Mouse (Mus musculus) gastrocnemius, postnatal 36 days (tissue): ENCODE measurements around the gene Dnah2. TPM values are rescaled to one million over a fixed set of nuclear protein-coding genes. Genes with fewer than 3 reads are reported as not detected.

Experiments
- DNase-seq, 2 experiments: peaks; one replicate each; pipeline ENCODE4 v3.0.0; 2022
- intact Hi-C: fragments of 180-260 bp; cut with DNase I; formaldehyde crosslinking; loops from one replicate; pipeline ENCODE4 v1.15.1; 2025
- long read RNA-seq, 2 experiments: library from polyadenylated mRNA; stranded (forward); transcript quantifications; one replicate each; pipeline ENCODE4 v2.0.0; 2021
- total RNA-seq, 2 experiments: library from RNA; stranded (reverse); gene quantifications; 2 replicates each; pipeline ENCODE4 v1.2.3; 2021

The Dnah2 gene
- under 1 TPM; 0.13 to 0.27 TPM for total RNA-seq
- long read RNA-seq, experiment 1, partial matches to known transcripts: 0 of 2 reads
- long read RNA-seq, experiment 1, other reads (novel, unspliced or antisense): 2 of 2 reads
- long read RNA-seq, experiment 2, partial matches to known transcripts: 0 of 1 reads
- long read RNA-seq, experiment 2, other reads (novel, unspliced or antisense): 1 of 1 reads

DNA sequence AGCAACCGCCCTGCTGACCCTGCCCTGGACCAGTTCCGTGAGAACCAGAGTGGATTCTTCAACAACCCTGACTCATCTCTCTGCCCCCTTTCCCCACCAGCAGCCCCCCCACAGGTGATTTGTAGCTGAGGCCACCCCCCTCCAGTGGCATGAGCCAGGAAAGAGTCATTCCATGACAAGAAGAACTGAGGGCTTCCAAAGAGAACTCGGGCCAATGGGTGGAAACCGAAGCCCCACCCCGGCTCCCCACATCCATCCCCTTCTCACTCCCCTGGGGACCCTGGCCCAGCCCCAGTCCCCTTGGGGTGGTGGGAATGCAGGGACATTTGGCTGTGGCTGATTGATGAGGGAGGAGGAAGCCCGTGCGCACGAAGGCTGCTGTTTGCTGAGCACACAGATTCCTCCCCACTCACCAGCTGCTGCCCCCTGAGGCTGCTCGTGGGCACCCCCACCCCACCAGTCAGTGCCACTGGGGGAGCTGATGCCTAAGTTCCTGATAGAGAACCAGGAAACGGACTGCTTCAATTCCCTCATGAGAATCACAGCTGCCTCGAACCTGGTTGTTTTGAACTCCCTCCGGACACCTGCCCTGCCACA, at the start of gene Dnah2:
Gene Dnah2, minus strand, starts transcription at position 51 of the 597 bp plus-strand sequence.
- DNase-seq: no peak
- intact Hi-C loops: no loop called here

DNA sequence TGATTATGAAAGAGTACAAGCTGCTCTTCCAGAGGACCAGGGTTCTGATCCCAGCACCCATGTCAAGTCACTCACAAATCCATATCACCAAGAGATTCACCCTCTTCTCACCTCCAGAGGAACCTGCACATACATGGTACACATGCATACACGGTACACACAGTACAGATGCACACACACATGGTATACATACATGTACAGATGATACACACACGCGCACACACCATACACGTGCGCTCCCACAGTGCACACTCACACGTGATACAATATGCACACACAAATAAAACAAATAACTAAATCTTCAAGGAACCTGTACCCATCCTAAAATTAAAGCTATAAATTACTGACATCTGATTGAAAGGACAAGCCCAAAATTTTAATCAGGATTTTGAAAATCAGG, 45.9 kb upstream of the Dnah2 start:
- DNase-seq: no peak
- intact Hi-C loops: no loop called here

DNA sequence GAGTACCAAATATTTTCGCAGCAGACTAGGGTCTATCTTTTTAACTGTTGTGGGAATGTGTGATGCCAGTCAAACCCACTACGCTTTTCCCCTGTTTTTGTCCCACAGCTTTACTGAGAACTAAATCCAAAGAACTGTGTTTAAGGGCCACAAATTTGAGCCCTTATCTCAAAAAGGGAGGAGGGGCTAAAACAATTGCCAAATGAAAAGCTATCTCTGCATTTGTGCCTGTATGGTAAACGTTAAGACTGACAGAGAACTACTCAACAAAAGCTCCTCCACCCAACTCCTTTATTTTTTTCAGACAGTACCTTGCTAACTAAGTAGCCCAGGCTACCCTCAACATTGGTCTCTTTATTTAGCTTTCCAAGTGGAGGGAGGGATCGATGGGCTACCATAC, 43.9 kb upstream of the Dnah2 start:
- intact Hi-C loops: no loop called here
- no peak for DNase-seq

DNA sequence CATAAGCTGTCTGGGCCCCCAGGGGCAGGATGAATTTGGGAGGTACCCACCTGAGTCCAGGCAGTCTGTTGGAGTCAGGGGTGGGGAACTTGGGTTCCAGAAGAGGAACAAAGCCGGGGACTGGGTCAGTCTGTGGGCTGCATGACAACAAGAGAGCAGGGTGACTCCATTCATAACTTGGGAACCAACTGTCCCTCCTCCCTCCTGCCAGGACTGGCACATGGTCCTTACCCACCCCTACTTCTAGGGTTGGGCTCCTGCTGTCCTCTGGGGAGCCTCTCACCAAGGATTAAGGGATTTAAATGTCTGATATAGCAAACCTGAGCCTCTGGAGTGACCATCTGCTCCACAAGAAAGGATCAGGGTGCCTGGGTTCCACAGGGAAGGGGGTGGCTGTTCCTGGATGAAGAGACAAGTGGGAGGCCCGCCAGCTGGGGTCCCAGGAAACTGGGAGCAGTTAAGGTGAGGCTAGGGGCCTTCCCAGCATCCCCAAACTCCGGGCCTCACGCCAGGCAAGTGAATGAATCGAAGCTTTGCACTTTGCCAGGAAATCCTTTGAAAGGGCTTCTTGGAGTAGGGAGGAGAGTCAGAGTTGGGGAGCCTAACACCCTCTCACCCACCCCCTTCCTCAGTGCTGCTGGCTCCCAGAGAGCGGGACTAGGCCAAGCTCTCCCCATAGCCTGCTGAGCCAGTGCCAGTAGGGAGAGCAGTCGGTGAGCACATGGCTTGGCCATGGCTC, 43.2 kb upstream of the Dnah2 start:
- peak in 1 of 2 experiments; percentile 38 for DNase-seq
- intact Hi-C loops: no loop called here

DNA sequence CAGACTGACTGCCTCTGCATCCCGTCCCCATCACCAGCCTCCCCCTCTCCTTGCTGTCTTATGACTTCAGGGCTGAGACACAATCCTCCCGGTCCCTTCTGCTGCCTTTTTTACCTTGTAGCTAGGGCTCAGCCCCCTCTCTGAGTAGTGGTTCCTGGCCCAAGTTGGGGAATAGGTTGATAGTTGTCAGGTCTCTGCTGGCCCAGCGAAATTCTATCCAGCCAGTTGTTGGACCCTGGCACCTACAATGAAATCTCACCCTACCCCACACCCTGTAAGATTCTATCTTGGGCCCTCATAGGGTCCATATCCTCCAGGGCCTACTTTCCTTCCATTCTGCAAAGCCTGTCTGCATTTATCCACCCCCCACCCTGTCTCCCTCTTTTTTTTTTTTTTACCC, 42.5 kb upstream of the Dnah2 start:
- intact Hi-C loops: no loop called here
- no peak for DNase-seq

DNA sequence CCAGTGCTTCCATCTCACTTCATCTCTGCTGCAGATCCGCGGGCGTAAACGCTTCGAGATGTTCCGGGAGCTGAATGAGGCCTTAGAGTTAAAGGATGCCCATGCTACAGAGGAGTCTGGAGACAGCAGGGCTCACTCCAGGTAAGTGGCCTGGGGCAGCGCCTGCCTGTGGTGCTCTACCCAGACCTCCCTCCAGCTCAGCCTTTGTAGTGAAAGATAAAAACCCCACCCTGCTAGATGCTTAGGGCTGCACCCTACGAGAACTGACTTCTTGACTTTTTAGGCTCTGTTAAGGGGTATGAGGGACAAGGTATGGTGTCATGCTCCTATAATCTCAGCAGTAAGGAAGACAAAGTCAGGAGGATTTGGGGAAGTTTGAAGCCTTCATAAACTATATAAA, 41.7 kb upstream of the Dnah2 start:
- intact Hi-C loops: no loop called here
- no peak for DNase-seq

DNA sequence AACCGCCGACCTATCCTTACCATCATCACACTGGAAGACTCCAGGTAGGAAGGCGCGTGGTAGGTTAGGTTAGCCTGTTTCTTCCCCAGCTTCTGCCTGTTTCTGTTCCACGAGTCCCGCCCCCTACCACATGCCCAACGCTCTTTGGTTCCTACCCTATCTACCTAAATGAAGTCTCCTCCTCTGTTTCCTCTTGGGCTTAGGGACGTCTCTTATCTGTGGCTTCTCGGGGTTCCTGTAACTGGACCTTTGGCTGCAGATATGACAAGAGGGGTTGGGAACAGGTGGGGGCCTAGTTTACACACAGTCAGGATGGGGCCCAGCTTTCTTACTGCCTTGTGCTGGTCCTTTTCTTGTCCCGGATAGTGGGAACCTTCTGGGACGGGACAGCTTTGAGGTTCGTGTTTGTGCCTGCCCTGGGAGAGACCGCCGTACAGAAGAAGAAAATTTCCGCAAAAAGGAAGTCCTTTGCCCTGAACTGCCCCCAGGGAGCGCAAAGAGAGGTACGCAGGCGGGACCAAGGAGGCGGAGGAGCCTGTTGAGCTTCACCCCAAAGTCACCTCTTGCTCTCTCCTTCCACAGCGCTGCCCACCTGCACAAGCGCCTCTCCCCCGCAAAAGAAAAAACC, 40.4 kb upstream of the Dnah2 start:
- DNase-seq: no peak
- intact Hi-C loops: no loop called here

DNA sequence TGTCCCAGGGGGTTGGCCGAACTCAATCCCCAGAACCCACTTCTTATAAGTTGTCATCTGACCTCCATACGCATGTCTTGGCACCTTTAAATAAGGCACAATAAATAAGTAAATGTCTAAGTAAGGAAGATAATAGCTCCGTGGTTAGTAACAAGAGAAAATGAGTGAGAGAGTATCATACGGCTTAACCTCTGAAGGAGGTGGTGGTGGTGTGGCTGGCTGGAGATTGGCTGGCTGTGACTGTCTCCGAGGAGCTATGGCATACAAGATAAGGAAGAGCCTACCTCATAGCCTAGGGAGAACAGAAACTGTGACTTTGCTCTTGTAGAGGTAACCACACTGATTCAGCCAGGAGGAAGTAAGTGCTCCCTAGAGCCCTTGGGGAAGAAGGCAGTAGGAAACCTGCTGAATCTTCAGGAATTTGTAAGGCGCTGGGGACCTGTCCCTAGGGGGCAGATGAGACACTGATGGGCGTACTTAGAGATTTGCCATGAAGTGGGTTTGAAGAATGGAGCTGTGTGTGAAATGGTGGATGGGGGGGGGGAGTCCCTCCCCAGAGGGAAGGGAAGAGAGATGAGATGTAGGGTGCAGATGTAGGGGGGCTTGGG, 36.9 kb upstream of the Dnah2 start:
- intact Hi-C loops: no loop called here
- DNase-seq: no peak

DNA sequence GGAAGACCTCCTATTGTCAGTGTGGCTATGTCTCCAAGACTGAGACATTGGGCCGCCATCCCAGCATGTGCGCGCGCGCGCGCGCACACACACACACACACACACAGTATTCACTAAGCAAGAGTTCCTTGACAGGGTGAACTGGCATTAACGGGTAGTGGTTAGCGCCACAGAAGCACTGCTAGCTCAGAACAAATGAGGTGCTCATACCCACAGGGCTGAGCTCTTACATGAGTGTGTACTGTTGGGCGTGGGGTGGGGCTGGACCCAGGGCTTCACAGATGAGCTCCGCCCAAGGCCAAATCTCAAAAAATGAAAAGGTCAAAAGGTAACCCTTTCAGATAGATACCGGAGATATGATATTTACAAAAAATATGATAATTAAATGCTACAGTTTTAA, 36.0 kb upstream of the Dnah2 start:
- intact Hi-C loops: no loop called here
- DNase-seq: no peak

DNA sequence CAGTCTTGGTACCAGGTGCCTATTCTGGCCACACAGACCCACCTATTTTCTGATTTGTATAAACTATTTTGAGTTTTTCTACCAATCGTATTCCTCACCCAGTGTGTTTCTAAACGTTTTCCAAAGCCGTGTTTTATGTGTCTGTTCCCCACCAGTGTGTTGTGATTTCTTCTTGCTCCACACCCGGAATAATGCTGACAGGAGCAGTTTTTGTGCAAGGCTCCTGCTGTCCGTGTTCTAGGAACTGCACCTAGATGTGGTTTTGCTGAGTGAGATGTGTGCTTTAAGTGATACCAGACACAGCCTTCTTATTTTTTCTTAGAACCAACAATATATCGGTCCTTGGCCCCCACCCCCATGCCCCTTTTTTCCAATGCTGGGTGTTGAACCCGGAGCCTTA, 35.1 kb upstream of the Dnah2 start:
- intact Hi-C loops: no loop called here

DNA sequence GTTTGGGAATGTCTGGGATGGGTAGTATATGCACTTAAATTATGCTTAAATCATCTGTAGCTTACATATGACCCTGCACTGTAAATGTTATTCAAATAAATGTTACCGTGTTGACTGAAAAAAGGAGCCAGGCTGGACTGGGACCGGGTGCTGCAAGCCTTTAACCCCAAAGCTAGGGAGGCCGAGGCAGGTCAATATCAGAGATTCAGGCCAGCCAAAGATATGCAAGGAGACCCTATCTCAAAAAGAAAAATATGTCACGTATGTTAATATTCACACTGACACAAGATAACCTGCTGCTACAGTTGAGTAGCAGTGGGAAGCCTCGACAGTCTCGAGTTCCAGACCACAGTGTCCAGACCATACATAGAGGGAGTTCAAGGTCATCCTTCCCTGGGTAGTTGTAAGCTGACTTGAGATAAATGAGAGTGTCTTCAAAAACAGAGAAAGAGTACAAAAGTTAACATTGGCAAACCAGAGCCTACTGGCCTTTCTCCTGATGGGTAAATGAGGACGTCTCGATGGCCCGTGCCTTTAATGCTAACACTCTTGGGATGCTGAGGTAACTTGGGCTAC, 33.4 kb upstream of the Dnah2 start:
- no peak for DNase-seq
- intact Hi-C loops: no loop called here

More for the DNA sequence above, 35.1 kb upstream of the Dnah2 start:
- no peak for DNase-seq

DNA sequence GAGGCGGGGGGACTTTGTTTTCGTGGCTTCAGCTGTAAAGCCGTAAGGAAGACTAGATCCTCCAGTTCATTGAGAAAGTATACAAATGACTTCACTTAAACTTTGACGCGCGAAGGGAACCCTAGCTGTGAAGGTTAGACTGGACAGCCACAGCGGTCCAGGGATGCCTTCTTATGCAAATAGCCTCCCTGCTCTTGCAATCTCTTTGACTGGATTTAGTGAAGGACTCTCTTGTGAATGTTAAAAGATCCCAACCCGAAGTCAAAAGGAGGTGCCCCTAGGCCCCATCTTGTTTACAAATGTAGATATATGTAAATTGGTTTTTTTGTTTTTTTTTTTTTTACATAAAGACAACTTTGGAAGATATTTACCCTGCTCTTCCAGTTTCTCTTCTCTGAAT, 32.9 kb upstream of the Dnah2 start:
- no peak for DNase-seq
- intact Hi-C loops: no loop called here

DNA sequence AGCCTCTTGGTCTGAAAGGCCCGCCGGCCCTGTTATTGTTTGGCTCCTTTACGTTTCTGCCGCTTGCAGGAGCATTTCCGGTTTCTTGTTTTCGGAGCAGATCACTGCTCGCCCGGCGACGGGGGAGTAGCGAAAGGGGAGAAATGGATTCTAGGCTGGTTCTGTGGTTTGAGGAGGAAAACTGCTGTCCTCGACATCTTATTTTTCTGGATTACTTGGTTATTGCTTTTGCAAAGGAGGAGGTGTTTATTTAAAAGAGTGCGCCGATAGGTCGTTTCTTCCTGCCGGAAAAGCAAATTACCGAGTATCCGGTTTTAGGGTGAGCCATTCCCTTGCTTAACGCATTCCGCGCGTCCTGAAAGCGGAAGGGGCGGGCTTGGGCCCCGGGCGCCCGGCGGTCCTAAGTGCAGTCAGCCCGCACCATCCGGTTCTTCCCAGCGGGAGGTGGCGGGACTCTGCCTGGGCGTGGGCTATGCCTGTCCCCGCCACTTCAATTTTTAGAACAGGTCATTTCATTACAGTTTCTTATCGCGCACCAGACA, 32.3 kb upstream of the Dnah2 start:
- intact Hi-C loops: no loop called here
- DNase-seq: peak; percentile 79 to 82

DNA sequence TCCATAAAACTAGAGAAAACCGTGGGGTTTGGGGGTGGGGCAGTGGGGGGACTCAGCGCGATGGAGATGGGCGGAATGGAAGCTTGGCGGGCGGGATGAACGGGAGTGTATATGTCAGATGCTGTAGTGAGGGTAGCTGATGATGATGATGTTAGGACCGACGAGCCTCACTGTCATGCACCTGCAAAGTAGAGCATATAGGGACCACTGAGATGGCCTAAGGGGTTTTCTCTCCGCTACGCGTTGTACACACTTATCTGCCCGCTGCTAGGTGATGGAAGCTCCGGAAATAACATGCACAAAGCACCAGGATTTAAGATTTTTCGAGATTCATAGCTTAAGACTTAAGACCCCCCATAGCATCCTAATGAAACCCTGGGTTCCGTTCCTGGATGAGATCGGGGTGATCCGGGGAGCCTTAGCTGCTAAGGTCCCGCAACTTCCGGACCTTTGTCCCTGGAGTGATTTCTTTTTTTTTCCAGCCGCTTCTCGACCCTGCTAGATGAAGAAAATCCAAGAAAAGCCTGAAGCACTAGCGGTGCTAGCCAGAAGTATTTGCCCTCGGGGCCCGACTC, 31.7 kb upstream of the Dnah2 start:
- no peak for DNase-seq
- intact Hi-C loops: no loop called here

DNA sequence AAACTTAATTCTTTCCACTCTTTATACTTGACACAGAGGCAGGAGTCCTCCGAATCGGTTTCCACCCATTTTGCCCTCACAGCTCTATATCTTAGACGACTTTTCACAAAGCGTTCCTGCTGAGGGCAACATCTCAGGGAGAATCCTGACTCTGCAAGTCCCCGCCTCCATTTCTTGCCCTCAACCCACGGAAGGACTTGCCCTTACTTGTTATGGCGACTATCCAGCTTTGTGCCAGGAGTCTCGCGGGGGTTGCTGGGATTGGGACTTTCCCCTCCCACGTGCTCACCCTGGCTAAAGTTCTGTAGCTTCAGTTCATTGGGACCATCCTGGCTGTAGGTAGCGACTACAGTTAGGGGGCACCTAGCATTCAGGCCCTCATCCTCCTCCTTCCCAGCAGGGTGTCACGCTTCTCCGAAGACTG, 31.2 kb upstream of the Dnah2 start, which contains the start of the genes Wrap53 and Trp53:
Gene Wrap53, minus strand, starts transcription at position 165 of the 424 bp plus-strand sequence.
Gene Trp53, plus strand, starts transcription at position 269 of the 424 bp plus-strand sequence.
- DNase-seq: peak; percentile 83 to 86
- intact Hi-C loops: no loop called here

DNA sequence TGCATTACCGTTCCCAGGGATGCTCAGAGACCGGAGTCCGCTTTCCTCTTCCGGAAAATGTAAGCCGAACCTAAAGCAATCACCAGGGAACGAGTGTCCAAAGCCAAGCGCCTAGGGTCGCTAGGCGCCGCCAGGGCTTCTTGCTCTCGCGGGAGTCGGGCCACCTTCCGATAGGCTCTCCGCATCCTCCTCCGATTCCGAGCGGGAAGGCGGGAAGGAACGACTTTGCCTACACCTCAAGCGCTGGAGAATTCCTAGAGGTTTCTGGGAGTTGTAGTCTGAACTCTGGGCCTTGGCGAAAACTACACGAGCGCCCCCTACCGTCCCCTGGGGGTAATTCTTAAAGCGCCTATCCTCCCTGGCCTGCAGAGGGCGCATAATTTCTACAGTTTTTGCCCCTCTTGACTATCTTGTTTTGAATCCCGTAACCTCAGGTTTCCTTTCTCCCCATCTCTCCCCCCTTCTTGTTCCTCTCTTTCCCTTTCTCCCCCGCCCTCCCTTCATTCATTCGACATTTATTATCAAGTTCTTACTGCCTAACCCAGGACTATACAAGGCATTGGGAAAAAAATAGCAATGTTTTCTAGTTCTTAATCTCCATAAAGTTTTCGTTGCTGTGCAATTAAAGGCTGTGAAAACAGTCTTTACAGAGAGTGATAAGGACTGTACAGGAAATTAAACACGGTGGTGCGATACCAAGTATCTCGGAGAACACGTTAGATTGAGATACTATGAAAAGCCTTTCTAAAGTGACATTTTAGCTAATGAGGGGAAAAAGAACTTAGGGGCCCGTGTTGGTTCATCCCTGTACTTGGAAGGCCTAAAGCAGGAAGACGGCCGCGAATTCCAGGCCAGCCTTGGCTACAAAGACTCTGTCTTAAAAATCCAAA, 30.5 kb upstream of the Dnah2 start:
- peak; percentile 91 to 99 for DNase-seq
- intact Hi-C loops: loop anchor here (1.0 kb wide), 1 partner anchor 34 kb away; no protein-coding TSS in a partner anchor

DNA sequence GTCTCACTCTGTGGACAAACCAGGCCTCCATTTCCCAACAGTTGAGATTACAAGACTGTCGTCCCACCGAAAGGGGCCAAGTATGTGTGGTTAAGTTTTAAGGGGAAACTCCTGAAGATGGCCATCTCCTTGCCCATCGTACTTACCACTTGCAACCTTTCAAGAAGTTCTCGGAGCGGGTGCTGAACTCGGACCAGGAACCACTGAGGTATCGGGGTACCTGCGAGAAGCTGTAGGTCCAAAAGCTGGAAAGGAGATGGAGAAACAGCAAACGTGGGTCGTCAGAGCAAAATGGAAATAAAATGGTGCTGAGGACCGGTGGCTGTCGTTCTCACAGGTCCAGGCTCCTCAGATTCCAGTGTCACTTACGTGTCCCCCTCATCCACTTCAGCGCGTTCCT, 29.4 kb upstream of the Dnah2 start:
- intact Hi-C loops: no loop called here
- no peak for DNase-seq

DNA sequence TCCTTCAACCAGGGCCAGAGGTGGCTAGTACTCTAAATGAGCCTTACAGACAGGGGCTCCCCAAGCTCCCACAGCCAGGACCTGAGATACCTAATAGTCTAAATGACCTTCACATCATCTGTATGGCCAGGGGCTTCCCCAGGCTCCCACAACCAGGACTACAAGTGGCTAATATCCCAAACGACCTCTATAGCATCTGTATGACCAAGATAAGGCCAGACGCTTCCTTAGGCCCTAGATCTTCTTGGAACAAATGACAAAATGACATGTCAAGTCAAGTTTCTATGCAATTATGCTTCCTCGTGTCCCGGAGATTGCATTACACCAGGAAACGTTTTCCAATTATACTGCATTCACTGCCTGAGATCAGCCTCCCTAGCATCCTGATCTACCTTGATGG, 27.4 kb upstream of the Dnah2 start:
- intact Hi-C loops: no loop called here
- no peak for DNase-seq

DNA sequence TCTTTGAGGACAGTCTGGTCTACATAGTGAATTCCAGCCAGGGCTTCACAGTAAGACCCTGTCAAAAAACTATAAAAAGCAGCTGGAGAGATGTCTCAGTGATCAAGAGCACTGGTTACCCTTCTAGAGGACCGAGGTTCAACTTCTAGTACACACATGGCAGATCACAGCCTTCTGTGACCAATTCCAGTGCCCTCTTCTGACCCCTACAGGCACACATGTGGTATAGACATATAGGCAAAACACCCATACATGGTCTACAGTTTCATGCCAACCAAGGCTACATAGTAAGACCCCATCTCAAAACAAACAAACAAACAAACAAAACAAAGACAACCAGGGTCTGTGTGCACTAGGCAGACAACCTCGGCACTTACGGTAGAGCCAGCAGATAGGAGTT, 26.3 kb upstream of the Dnah2 start:
- DNase-seq: no peak
- intact Hi-C loops: loop anchor here (1.0 kb wide), 1 partner anchor 28 kb away; no protein-coding TSS in a partner anchor
